Mouse (Mus musculus) E14TG2a.4 (cell line): ENCODE results near the gene Pan3.
A peak's percentile ranks its signal among the peaks of the same experiment; 100 is the strongest.

ENCODE experiments used
- CTCF ChIP-seq: conservative IDR thresholded peaks from 2 replicates; pipeline ENCODE4 v1.5.1; 2014; ENCODE audit warnings: low read length
- NANOG ChIP-seq: IDR thresholded peaks from 2 replicates; pipeline ENCODE4 v1.6.1; 2014; ENCODE audit warnings: borderline replicate concordance, low read length, mixed read lengths
- POU5F1 ChIP-seq: IDR thresholded peaks from 2 replicates; pipeline ENCODE4 v1.6.1; 2014; ENCODE audit warnings: low read length, borderline replicate concordance

GRCm38 (mm10) chr5:147579148-147579547 is 149.2 kb downstream of the Pan3 start:
- TF ChIP-seq CTCF (peak; percentile 84), POU5F1 (no peak), NANOG (no peak)
